ENCODE assay signal across 16 mouse cellular contexts in genomic region chr4:148430880-148431519, GRCm38 (mm10). TPM values are rescaled to one million over a fixed set of nuclear protein-coding genes. Genes with fewer than 3 reads are reported as not detected.
DNase-seq lines count a peak whose midpoint lies in the region; ATAC-seq lines count a peak whose summit lies in the region.
"Had no signal": no experiment of that assay in that cellular context is flagged by ENCODE, and none has a peak within 500 bp of the region (broad histone marks: within the 10 kb centered on the region; RNA-seq: fewer than 3 reads in every experiment).

No protein-coding gene starts in this region.

- ATAC-seq in granulocyte monocyte progenitor cell, adult 5-6 weeks (replicated peaks; ENCODE audit: poor library complexity, severe bottlenecking), result peak; percentile 72
- ATAC-seq in megakaryocyte, adult 5-6 weeks (ENCODE audit: poor library complexity, severe bottlenecking), result peak; percentile 23
- ATAC-seq: CD4-positive, CD25-positive, alpha-beta regulatory T cell, adult 4 months; intestine, postnatal 0 days had no signal

- intact Hi-C loops in left cerebral cortex, postnatal 25 days (cut with DNase I), result loop anchor here (5.0 kb wide), 1 partner anchor 74 kb away; no protein-coding TSS in a partner anchor

- DNase-seq in 416B (ENCODE audit: low read depth), result peak; percentile 49
- no peak for DNase-seq in left cerebral cortex, postnatal 25 days (ENCODE audit: low spot score in 2 of 2)
- DNase-seq in urinary bladder, postnatal 36 days (ENCODE audit: low spot score in 2 of 2), result no peak
- no peak for DNase-seq in adrenal gland, adult 8-10 months
- DNase-seq: adrenal gland, adult 2 months; adrenal gland, postnatal 25 days; cerebellum, adult 11-12 months; cerebellum, adult 8-10 months; gastrocnemius, postnatal 25 days; heart, adult 11 months; heart, postnatal 14 days; heart, postnatal 4 days had no signal

RNA-seq across cellular contexts. Expression of gene Ubiad1, which starts 13.6 kb away (rescaled TPM):
- total RNA-seq in granulocyte monocyte progenitor cell, adult 5-6 weeks (2014; fragmentation: Nextera tagmentation), result 7.9 and 16.8 TPM in 2 replicates
- 9.5 and 12.2 TPM in 2 replicates for total RNA-seq in granulocyte monocyte progenitor cell, adult 5-6 weeks (2017)
- 5.6 and 7.6 TPM in 2 replicates for total RNA-seq in megakaryocyte, adult 5-6 weeks (2015)
- 6.4 and 7.7 TPM in 2 replicates for total RNA-seq in megakaryocyte, adult 5-6 weeks (2017)
- total RNA-seq in left cerebral cortex, postnatal 25 days (2021), result 1 to 10 TPM; 8.9 to 9.1 TPM
- 10 to 100 TPM; 17.1 to 20.4 (median 17.8) TPM for total RNA-seq in adrenal gland, adult 8-10 months (2022)

RNA-seq across cellular contexts. Expression of gene Mtor, which starts 17.4 kb away (rescaled TPM):
- total RNA-seq in granulocyte monocyte progenitor cell, adult 5-6 weeks (2014; fragmentation: Nextera tagmentation), result 25.6 and 51.9 TPM in 2 replicates
- total RNA-seq in granulocyte monocyte progenitor cell, adult 5-6 weeks (2017), result 16.5 and 17.8 TPM in 2 replicates
- total RNA-seq in megakaryocyte, adult 5-6 weeks (2015), result 14.2 and 14.3 TPM in 2 replicates
- total RNA-seq in megakaryocyte, adult 5-6 weeks (2017), result 10.8 and 13.6 TPM in 2 replicates
- 10 to 100 TPM; 85.4 to 91.7 TPM for total RNA-seq in left cerebral cortex, postnatal 25 days (2021)
- total RNA-seq in adrenal gland, adult 8-10 months (2022), result 10 to 100 TPM; 74.2 to 82.1 (median 79.3) TPM
